Mouse (Mus musculus) bone marrow macrophage, adult 2 months (primary cell): ENCODE data around the gene Gmfb. TPM values are rescaled to one million over a fixed set of nuclear protein-coding genes. Genes with fewer than 3 reads are reported as not detected.
"Not testable (repeated sequence)": the region's sequence is repeated elsewhere in the genome, so short reads cannot be mapped to it uniquely, and the experiment has no call there.

Source experiments
- H3K27ac ChIP-seq: 2 replicates; pipeline ENCODE4 v1.5.1; 2012; ENCODE audit warnings: low read depth, low read length; ENCODE audit not compliant: insufficient read depth
- H3K4me1 ChIP-seq: 2 replicates; pipeline ENCODE4 v1.6.1; 2012; ENCODE audit warnings: low read length; ENCODE audit not compliant: control insufficient read depth, insufficient read depth
- H3K4me3 ChIP-seq: 2 replicates; pipeline ENCODE4 v1.5.1; 2012; ENCODE audit warnings: mild to moderate bottlenecking, low read length, moderate library complexity; ENCODE audit not compliant: insufficient read depth
- CTCF ChIP-seq: IDR thresholded peaks from 2 replicates; pipeline ENCODE4 v1.5.1; 2012; ENCODE audit warnings: low read depth, mild to moderate bottlenecking, low read length, moderate library complexity
- POLR2A ChIP-seq: IDR thresholded peaks from 2 replicates; pipeline ENCODE4 v1.6.1; 2012; ENCODE audit warnings: mild to moderate bottlenecking, low read depth, low read length, borderline replicate concordance
- polyA plus RNA-seq: library from polyadenylated mRNA; stranded (reverse); fragments of >200 nt; gene quantifications from 2 replicates; pipeline ENCODE4 v1.2.4, GENCODE M21; 2012; ENCODE audit not compliant: missing spikeins, insufficient read depth, insufficient read length

Gene Gmfb
- polyA plus RNA-seq, 1 experiment = 73.4 TPM

- no peak for TF ChIP-seq CTCF
- no peak for TF ChIP-seq POLR2A
- Histone ChIP-seq H3K4me1 (peaks cover 12% of the 10 kb centered on the region), H3K4me3 (peak within 1 kb of the TSS; percentile 90), H3K27ac (peak within 1 kb of the TSS; percentile 65)
These were observed 9.8 kb upstream of the Gmfb start, which contains the start of gene Cgrrf1 for GRCm38 (mm10) chr14:46831837-46832333. Cgrrf1 (plus strand) TSS chr14:46832125.

GRCm38 (mm10) chr14:46831295-46831694 is 9.3 kb upstream of the Gmfb start:
- TF ChIP-seq CTCF = no peak
- no peak for TF ChIP-seq POLR2A
- peak overlapping the region; percentile 90 for H3K4me3 ChIP-seq
- peak overlapping the region; percentile 65 for H3K27ac ChIP-seq
- peaks cover 12% of the 10 kb centered on the region for H3K4me1 ChIP-seq

DNA sequence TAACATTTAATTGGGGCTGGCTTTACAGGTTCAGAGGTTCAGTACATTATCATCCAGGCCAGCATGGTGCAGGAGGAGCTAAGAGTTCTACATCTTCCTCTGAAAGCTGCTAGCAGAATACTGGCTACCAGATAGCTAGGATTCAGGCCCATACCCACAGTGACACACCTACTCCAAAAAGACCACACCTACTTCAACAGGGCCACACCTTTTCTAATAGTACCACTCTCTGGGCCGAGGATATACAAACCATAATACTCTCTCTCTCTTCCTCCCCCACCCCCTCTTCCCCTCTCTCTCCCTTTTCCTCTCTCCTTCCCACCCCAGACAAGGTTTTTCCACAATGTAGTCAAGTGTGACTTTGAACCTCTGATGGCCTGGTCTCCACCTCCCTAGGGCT is 5.4 kb upstream of the Gmfb start:
- no peak overlapping the region for H3K27ac ChIP-seq
- peaks cover 3% of the 10 kb centered on the region for H3K4me1 ChIP-seq

DNA sequence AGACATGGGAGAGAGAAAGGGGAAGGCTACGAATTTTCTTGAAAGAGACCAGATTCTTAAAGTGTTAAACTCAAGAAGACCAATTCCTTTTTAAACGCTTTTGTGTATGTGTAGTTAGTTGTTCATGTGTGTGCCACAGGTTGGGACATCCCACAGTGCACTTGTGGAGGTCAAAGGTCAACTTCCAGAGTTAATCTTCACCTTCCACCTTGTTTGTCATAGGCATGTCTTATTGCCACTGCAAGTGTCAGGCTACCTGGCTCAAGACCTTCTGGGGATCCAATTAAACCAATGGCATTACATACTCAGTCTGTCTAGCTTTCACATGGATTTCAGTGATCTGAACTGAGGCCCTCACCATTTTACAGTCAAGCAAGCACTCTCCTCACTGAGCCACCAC is 2.0 kb upstream of the Gmfb start:
- peaks cover 10% of the 10 kb centered on the region for H3K4me1 ChIP-seq
- TF ChIP-seq CTCF = no peak
- TF ChIP-seq POLR2A = no peak
- no peak overlapping the region for H3K27ac ChIP-seq
- no peak overlapping the region for H3K4me3 ChIP-seq

More for the DNA sequence above, 5.4 kb upstream of the Gmfb start:
- TF ChIP-seq CTCF = no peak
- TF ChIP-seq POLR2A = no peak
- H3K4me3 ChIP-seq = no peak overlapping the region

DNA sequence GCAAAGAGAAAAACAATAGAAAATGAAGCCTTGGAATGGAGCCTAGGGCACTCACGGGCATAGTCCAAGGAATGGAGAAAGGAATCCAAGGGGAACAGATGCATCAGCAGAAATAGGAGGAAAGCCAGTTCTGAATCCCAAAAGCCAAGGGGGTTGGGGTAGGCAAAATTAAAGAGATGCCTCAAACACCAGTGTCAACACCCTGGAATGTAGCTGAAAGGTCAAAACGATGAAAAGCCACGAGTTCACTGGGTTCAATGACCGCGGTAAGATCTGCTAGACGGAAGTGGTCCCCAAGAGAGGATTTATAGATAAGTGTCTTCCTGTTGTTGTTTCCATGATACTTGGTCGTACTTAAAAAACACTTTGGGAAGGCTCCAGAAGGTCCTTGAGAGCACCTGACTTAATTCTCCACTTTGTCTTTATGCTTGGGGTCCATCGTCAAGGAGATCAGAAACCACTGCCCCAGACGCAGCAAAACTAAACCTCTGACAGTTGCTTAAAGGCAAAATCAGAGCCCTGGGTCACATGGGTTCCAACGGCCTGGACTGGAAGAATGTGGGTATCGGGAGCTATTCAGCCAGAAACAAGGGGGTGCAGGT is 670 bp downstream of the Gmfb start:
- Histone ChIP-seq H3K4me1 (peaks cover 10% of the 10 kb centered on the region), H3K27ac (peak overlapping the region; percentile 92), H3K4me3 (peak overlapping the region; percentile 80)
- TF ChIP-seq POLR2A (no peak), CTCF (0 out of 2 replicates have a peak, but pooled peaks have one; percentile 20)

DNA sequence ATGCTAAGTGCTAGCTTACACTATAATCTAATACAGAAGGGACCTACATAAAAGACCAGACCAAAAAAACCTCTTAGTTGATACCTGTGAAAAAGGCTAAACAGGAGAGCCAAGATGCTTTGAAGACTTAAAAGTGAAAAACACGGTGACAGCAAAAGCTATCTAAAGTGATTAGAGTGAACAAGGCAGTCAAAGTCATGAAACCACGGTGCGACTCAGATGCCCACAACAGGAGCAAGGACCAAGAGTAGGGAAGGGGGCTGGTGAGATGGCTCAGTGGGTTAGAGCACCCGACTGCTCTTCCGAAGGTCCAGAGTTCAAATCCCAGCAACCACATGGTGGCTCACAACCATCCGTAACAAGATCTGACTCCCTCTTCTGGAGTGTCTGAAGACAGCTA is 2.1 kb downstream of the Gmfb start:
- not testable (repeated sequence) for H3K4me1 ChIP-seq, H3K27ac ChIP-seq, H3K4me3 ChIP-seq

DNA sequence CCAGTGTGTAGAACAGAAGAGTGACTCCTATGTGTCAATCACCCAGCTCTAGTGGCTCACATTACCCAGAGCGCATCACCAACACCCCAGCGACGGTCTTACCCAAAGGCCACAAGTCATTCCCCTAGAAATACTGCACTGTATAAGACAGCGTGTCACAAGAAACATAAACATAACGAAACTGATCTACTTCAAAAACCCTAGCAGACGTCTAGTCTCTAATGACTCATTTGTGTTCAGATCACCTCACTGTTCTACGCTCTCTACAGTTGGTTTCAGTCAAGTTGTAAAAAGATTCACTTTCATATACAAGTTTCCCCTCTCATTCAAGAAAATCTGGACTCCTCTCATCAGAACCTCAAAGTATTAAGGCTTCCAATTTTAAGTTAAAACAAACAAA is 3.3 kb downstream of the Gmfb start:
- TF ChIP-seq POLR2A = no peak
- TF ChIP-seq CTCF = no peak
- Histone ChIP-seq H3K4me1 (peaks cover 10% of the 10 kb centered on the region), H3K27ac (no peak overlapping the region), H3K4me3 (no peak overlapping the region)

GRCm38 (mm10) chr14:46816916-46817622 is 5.0 kb downstream of the Gmfb start:
- H3K4me1 ChIP-seq = peaks cover 10% of the 10 kb centered on the region
- H3K4me3 ChIP-seq = no peak overlapping the region
- TF ChIP-seq CTCF (no peak), POLR2A (no peak)
- no peak overlapping the region for H3K27ac ChIP-seq

DNA sequence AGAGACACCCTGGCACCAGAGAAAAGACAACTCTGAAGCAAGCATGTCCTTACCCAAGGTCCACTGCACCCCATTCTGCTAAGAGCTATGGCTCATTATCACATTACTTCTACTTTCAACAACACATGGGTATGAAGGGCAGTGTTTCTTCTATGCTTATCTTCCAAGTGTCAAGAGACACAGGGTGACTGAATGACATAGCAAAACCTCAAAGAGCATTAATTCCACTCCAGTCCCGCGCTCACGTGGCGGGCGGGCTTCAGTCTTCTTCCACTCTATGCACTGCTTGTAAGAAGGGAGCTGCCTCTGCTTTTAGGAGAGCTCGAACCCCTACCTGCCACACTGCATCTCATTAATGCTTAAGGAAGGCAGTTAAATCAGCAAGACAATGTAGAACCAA is 6.4 kb downstream of the Gmfb start:
- Histone ChIP-seq H3K27ac (no peak overlapping the region), H3K4me3 (no peak overlapping the region), H3K4me1 (peaks cover 9% of the 10 kb centered on the region)
- TF ChIP-seq POLR2A (no peak), CTCF (no peak)

DNA sequence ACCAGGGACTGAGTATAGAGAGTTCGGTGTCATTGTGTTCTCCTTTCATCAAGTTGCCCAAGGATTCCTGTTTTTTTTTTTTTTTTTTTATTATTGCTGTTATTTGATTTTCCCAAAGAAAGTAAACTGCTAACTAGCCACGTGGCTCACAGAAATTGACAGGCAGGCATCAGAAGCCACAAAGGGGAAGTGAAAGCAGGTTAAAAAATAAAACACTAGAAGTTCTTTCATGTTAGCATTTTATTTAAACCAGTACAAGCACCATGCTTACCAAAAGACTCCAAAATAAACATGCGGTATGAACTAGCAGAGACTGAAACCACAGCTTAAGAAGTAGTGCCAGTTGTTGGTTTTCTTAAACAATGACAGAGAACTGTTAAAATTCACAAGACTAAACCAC is 14.1 kb downstream of the Gmfb start:
- H3K4me3 ChIP-seq = no peak overlapping the region
- no peak for TF ChIP-seq CTCF
- TF ChIP-seq POLR2A = no peak
- peaks cover 30% of the 10 kb centered on the region for H3K4me1 ChIP-seq
- H3K27ac ChIP-seq = peak overlapping the region; percentile 62
